ENCODE assay signal across 9 mouse cellular contexts in the genomic region with DNA sequence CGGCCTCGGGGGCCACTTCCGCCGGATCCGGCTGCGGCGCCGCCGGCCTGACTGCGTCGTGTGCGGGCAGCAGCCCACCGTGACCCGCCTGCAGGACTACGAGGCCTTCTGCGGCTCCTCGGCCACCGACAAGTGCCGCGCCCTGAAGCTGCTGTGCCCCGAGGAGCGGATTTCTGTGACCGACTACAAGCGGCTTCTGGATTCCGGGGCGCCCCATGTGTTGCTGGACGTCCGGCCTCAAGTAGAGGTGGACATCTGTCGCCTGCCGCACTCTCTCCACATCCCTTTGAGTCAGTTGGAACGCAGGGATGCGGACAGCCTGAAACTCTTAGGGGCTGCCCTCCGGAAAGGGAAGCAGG. TPM values are rescaled to one million over a fixed set of nuclear protein-coding genes. Genes with fewer than 3 reads are reported as not detected.
DNase-seq lines count a peak whose midpoint lies in the region; ATAC-seq and TF ChIP-seq lines count a peak whose summit lies in the region.
"Had no signal": no experiment of that assay in that cellular context is flagged by ENCODE, and none has a peak within 500 bp of the region (broad histone marks: within the 10 kb centered on the region; RNA-seq: fewer than 3 reads in every experiment).

No protein-coding gene starts in this region.

- DNase-seq in kidney, adult 9 months: no peak
- no peak for DNase-seq in hindbrain, embryonic 11.5 days (ENCODE audit: low spot score)
- no peak for DNase-seq in layer of hippocampus, adult 8-10 months (ENCODE audit: low spot score in 2 of 2)
- no peak for DNase-seq in layer of hippocampus, adult 9-10 months (ENCODE audit: low spot score)
- no peak for DNase-seq in cerebellum, postnatal 10 days
- DNase-seq: kidney, adult 8-10 months had no signal

- TF ChIP-seq CTCF in cortical plate, adult 2 months (IDR thresholded peaks at IDR 0.05; ENCODE audit: extremely low read depth, insufficient read depth, low read length): no peak

- H3K27ac ChIP-seq in kidney, embryonic 16.5 days (ENCODE audit: low read length): no peak overlapping the region
- H3K27ac ChIP-seq in cortical plate, adult 2 months (ENCODE audit: insufficient read depth, low read length): no peak overlapping the region
- no peak overlapping the region for H3K27ac ChIP-seq in hindbrain, embryonic 11.5 days (ENCODE audit: low read depth, low read length)
- no peak overlapping the region for H3K27ac ChIP-seq in midbrain, embryonic 13.5 days

- peak overlapping the region; percentile 94 for H3K4me3 ChIP-seq in kidney, embryonic 16.5 days (ENCODE audit: low read length)
- peak overlapping the region; percentile 51 for H3K4me3 ChIP-seq in cortical plate, adult 2 months (ENCODE audit: insufficient read depth, low read length)
- peak overlapping the region; percentile 100 for H3K4me3 ChIP-seq in hindbrain, embryonic 11.5 days (ENCODE audit: low read depth, low read length)
- H3K4me3 ChIP-seq in midbrain, embryonic 13.5 days (replicated peaks): peak overlapping the region; percentile 100

- no peak for ATAC-seq in kidney, embryonic 16.5 days (ENCODE audit: low FRiP score, low TSS enrichment)
- 0 out of 2 replicates have a peak, but pooled peaks have one; percentile 7 for ATAC-seq in hindbrain, embryonic 11.5 days (ENCODE audit: low FRiP score)
- ATAC-seq in midbrain, embryonic 13.5 days: no peak

- H3K9me3 ChIP-seq in kidney, embryonic 16.5 days (ENCODE audit: low read length): no peaks in the 10 kb centered on the region
- H3K9me3 ChIP-seq in hindbrain, embryonic 11.5 days (ENCODE audit: control insufficient read depth, low read length): no peaks in the 10 kb centered on the region
- no peaks in the 10 kb centered on the region for H3K9me3 ChIP-seq in midbrain, embryonic 13.5 days

- peak overlapping the region; percentile 99 for H3K4me2 ChIP-seq in kidney, embryonic 16.5 days (replicated peaks; ENCODE audit: low read depth, low read length)
- peak overlapping the region; percentile 99 for H3K4me2 ChIP-seq in hindbrain, embryonic 11.5 days (replicated peaks; ENCODE audit: low read depth, low read length)
- peak overlapping the region; percentile 100 for H3K4me2 ChIP-seq in midbrain, embryonic 13.5 days (replicated peaks)

- peak overlapping the region; percentile 97 for H3K9ac ChIP-seq in kidney, embryonic 16.5 days (replicated peaks; ENCODE audit: low read length)
- peak overlapping the region; percentile 74 for H3K9ac ChIP-seq in hindbrain, embryonic 11.5 days (ENCODE audit: low read depth, low read length)
- H3K9ac ChIP-seq in midbrain, embryonic 13.5 days (replicated peaks): peak overlapping the region; percentile 97

- WGBS in kidney, embryonic 16.5 days: 61% methylated on average over 33 of the region's 33 CpGs
- 68% methylated on average over 31 of the region's 33 CpGs for WGBS in hindbrain, embryonic 11.5 days
- WGBS in midbrain, embryonic 13.5 days: 66% methylated on average over 33 of the region's 33 CpGs

- H3K27me3 ChIP-seq in kidney, embryonic 16.5 days (ENCODE audit: insufficient read depth, low read length): no peaks in the 10 kb centered on the region
- no peaks in the 10 kb centered on the region for H3K27me3 ChIP-seq in hindbrain, embryonic 11.5 days (ENCODE audit: control insufficient read depth, insufficient read depth, low read length)
- H3K27me3 ChIP-seq in midbrain, embryonic 13.5 days: no peaks in the 10 kb centered on the region

- H3K4me1 ChIP-seq in kidney, embryonic 16.5 days (ENCODE audit: insufficient read depth, low read length): peaks cover 29% of the 10 kb centered on the region
- H3K4me1 ChIP-seq in cortical plate, adult 2 months (ENCODE audit: control insufficient read depth, insufficient read depth, low read length): peaks cover 2% of the 10 kb centered on the region
- H3K4me1 ChIP-seq in hindbrain, embryonic 11.5 days (replicated peaks; ENCODE audit: control insufficient read depth, insufficient read depth, low read length): peaks cover 10% of the 10 kb centered on the region; the same call in 1 of the 2 replicates
- peaks cover 49% of the 10 kb centered on the region for H3K4me1 ChIP-seq in midbrain, embryonic 13.5 days (replicated peaks)

- TF ChIP-seq POLR2A in cortical plate, adult 2 months (IDR thresholded peaks at IDR 0.05; ENCODE audit: extremely low read depth, insufficient read depth, low read length): no peak

- H3K36me3 ChIP-seq in kidney, embryonic 16.5 days (ENCODE audit: insufficient read depth, low read length): peaks cover 24% of the 10 kb centered on the region
- no peaks in the 10 kb centered on the region for H3K36me3 ChIP-seq in hindbrain, embryonic 11.5 days (ENCODE audit: control insufficient read depth, insufficient read depth, low read length)
- H3K36me3 ChIP-seq in midbrain, embryonic 13.5 days: peaks cover 24% of the 10 kb centered on the region

RNA-seq across cellular contexts. Expression of gene Mocs3, which starts 1.0 kb away (rescaled TPM):
- polyA plus RNA-seq in kidney, embryonic 16.5 days (2015; fragmentation: Nextera tagmentation; extraction: Ambion mirVana): 6.0 and 6.2 TPM in 2 replicates
- 13.9 and 14.6 TPM in 2 replicates for polyA plus RNA-seq in cortical plate, adult 2 months (2012; rRNA removed)
- 8.5 and 8.8 TPM in 2 replicates for polyA plus RNA-seq in hindbrain, embryonic 11.5 days (2014; fragmentation: Nextera tagmentation; extraction: Ambion mirVana)
- polyA plus RNA-seq in midbrain, embryonic 13.5 days (2015; fragmentation: Nextera tagmentation; extraction: Ambion mirVana): 6.0 and 8.7 TPM in 2 replicates
- total RNA-seq in layer of hippocampus, adult 8-10 months (2022): 10 to 100 TPM; 15.6 to 19.8 (median 17.4) TPM

RNA-seq across cellular contexts. Expression of gene Dpm1, which starts 1.1 kb away (rescaled TPM):
- polyA plus RNA-seq in kidney, embryonic 16.5 days (2015; fragmentation: Nextera tagmentation; extraction: Ambion mirVana): 82.2 and 99.4 TPM in 2 replicates
- 22.2 and 22.4 TPM in 2 replicates for polyA plus RNA-seq in cortical plate, adult 2 months (2012; rRNA removed)
- polyA plus RNA-seq in hindbrain, embryonic 11.5 days (2014; fragmentation: Nextera tagmentation; extraction: Ambion mirVana): 60.4 and 65.1 TPM in 2 replicates
- 68.0 and 71.8 TPM in 2 replicates for polyA plus RNA-seq in midbrain, embryonic 13.5 days (2015; fragmentation: Nextera tagmentation; extraction: Ambion mirVana)
- 10 to 100 TPM; 48.8 to 66.4 (median 52.7) TPM for total RNA-seq in layer of hippocampus, adult 8-10 months (2022)

RNA-seq across cellular contexts. Expression of gene Gm20716, which starts 1.3 kb away (rescaled TPM):
- 16.7 and 18.6 TPM in 2 replicates for polyA plus RNA-seq in kidney, embryonic 16.5 days (2015; fragmentation: Nextera tagmentation; extraction: Ambion mirVana)
- 32.5 and 36.9 TPM in 2 replicates for polyA plus RNA-seq in cortical plate, adult 2 months (2012; rRNA removed)
- 24.0 and 31.3 TPM in 2 replicates for polyA plus RNA-seq in hindbrain, embryonic 11.5 days (2014; fragmentation: Nextera tagmentation; extraction: Ambion mirVana)
- 29.1 and 29.4 TPM in 2 replicates for polyA plus RNA-seq in midbrain, embryonic 13.5 days (2015; fragmentation: Nextera tagmentation; extraction: Ambion mirVana)
- total RNA-seq in layer of hippocampus, adult 8-10 months (2022): 10 to 100 TPM; 33.7 to 46.0 (median 35.0) TPM

RNA-seq across cellular contexts. Expression of gene Adnp, which starts 24.5 kb away (rescaled TPM):
- polyA plus RNA-seq in kidney, embryonic 16.5 days (2015; fragmentation: Nextera tagmentation; extraction: Ambion mirVana): 1.3 and 2.3 TPM in 2 replicates
- 33.0 and 34.5 TPM in 2 replicates for polyA plus RNA-seq in cortical plate, adult 2 months (2012; rRNA removed)
- polyA plus RNA-seq in hindbrain, embryonic 11.5 days (2014; fragmentation: Nextera tagmentation; extraction: Ambion mirVana): 2.8 and 8.5 TPM in 2 replicates
- 2.5 and 5.1 TPM in 2 replicates for polyA plus RNA-seq in midbrain, embryonic 13.5 days (2015; fragmentation: Nextera tagmentation; extraction: Ambion mirVana)
- 10 to 100 TPM; 69.9 to 88.6 (median 84.4) TPM for total RNA-seq in layer of hippocampus, adult 8-10 months (2022)

RNA-seq across cellular contexts. Expression of gene Kcng1, which starts 50.1 kb away (rescaled TPM):
- polyA plus RNA-seq in kidney, embryonic 16.5 days (2015; fragmentation: Nextera tagmentation; extraction: Ambion mirVana): 1.5 and 2.9 TPM in 2 replicates
- 5.9 and 7.2 TPM in 2 replicates for polyA plus RNA-seq in cortical plate, adult 2 months (2012; rRNA removed)
- polyA plus RNA-seq in hindbrain, embryonic 11.5 days (2014; fragmentation: Nextera tagmentation; extraction: Ambion mirVana): 0.56 and 0.63 TPM in 2 replicates
- polyA plus RNA-seq in midbrain, embryonic 13.5 days (2015; fragmentation: Nextera tagmentation; extraction: Ambion mirVana): 2.6 and 3.9 TPM in 2 replicates
- 10 to 100 TPM; 38.2 to 45.7 (median 42.6) TPM for total RNA-seq in layer of hippocampus, adult 8-10 months (2022)
